Mouse (Mus musculus): Measurements from ENCODE around the gene Gjb3. TPM values are rescaled to one million over a fixed set of nuclear protein-coding genes. Genes with fewer than 3 reads are reported as not detected.

Gjb3 gene
- polyA plus RNA-seq, 1 experiment = 0.61 TPM

Other genes starting within 250 kb of the Gjb3 start
- 0.14 TPM for gene Tmem35b, start 207.2 kb downstream of the Gjb3 start, polyA plus RNA-seq (2012; fragmentation: generic; extraction: Trizol)
- gene Dlgap3, start 161.6 kb downstream of the Gjb3 start, polyA plus RNA-seq (2012; fragmentation: generic; extraction: Trizol) = not detected
- 64.4 TPM for gene Smim12, start 87.1 kb downstream of the Gjb3 start, polyA plus RNA-seq (2012; fragmentation: generic; extraction: Trizol)
- gene Gja4, start 16.8 kb downstream of the Gjb3 start, polyA plus RNA-seq (2012; fragmentation: generic; extraction: Trizol) = 0.19 TPM
- 3.0 TPM for gene Gjb4, start 23.2 kb upstream of the Gjb3 start, polyA plus RNA-seq (2012; fragmentation: generic; extraction: Trizol)
- gene Gjb5, start 27.3 kb upstream of the Gjb3 start, polyA plus RNA-seq (2012; fragmentation: generic; extraction: Trizol) = 0.17 TPM